Mouse (Mus musculus) spleen, postnatal 36 days (tissue): ENCODE results near the gene Mob1b.
A peak's percentile ranks its signal among the peaks of the same experiment; 100 is the strongest.

Source experiments
- DNase-seq, 2 experiments: peaks; one replicate each; pipeline ENCODE4 v3.0.0; 2022; ENCODE audit warnings: low spot score in 2 of 2, mixed read lengths in 1 of 2

The Mob1b gene

DNA sequence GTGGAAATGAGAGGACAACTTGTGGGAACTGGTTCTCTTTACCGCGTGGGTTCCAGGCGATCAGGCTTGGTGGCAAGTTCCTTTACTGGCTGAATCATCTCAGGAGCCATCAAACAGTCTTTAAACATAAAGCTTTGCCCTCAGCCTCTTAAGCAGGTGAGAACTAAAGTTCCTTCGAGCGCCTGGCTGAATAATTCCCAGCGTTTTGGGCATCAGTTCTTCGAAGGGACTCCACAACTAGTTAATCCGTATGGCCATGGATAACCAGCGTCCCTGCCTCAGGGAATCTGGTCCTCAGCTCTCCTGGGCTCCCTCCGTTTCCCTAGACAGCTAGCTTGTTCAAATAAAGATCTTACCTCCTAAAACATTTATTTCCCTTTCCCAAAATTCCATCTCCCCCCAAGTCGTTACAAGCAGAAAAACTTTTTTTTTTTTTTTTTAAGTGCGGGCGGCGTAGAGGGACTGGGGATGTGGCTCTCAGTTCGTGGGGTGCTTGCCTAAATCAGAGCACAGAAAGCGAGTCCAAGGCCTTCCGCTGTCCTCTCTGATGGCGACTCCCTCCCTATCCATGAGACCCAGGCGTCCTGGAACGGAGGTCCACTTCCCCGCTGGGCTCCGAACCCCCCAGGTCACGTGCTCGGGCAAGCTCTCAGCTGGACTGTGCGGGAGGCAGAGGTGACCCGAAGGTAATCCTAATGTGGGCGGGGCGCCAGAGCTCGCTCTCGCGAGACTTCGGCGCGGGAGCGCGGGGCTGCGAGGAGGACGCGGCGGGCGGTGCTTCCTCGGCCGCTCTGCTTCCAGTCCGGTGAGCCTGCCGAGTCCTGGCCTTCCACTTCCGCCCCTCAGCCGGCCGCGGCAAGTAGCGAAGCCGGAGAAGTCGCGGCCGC lies at the start of gene Mob1b:
Mob1b (plus strand) TSS at position 740 of the 887 bp plus-strand sequence.
- peak; percentile 95 to 96 for DNase-seq

- no peak for DNase-seq
These were observed 45.8 kb upstream of the Mob1b start for GRCm38 (mm10) chr5:88674703-88675442.

GRCm38 (mm10) chr5:88675443-88676387 lies 44.9 kb upstream of the Mob1b start, which contains the start of gene Grsf1:
Gene Grsf1, minus strand, starts transcription at chr5:88676171.
- peak; percentile 90 to 91 for DNase-seq

- no peak for DNase-seq
These were observed 41.7 kb upstream of the Mob1b start for GRCm38 (mm10) chr5:88678929-88679328.

- no peak for DNase-seq
These were observed 41.3 kb upstream of the Mob1b start for GRCm38 (mm10) chr5:88679341-88679740.

DNA sequence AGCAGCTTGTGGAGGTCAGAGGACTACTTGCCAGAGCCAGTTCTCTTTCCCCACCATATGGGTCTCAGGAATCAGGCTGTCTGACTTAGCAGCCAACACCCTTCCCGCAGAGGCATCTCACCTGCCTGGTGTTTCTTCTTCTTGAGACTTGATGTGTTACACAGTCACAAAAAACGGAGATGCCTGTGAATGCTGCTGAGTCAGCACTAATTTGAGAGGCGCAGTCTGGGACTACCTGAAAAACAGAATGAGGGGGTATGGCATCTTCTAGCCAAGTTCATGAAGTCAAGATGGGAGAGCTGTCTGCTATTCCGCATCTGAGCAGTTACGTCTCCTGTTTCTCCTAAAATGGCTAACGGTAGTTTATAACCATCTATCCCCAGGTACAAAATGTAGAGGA lies 40.1 kb upstream of the Mob1b start:
- no peak for DNase-seq

- no peak for DNase-seq
These were observed 36.9 kb upstream of the Mob1b start for GRCm38 (mm10) chr5:88683706-88684105.

- DNase-seq: no peak
These were observed 36.4 kb upstream of the Mob1b start for GRCm38 (mm10) chr5:88684226-88684625.

DNA sequence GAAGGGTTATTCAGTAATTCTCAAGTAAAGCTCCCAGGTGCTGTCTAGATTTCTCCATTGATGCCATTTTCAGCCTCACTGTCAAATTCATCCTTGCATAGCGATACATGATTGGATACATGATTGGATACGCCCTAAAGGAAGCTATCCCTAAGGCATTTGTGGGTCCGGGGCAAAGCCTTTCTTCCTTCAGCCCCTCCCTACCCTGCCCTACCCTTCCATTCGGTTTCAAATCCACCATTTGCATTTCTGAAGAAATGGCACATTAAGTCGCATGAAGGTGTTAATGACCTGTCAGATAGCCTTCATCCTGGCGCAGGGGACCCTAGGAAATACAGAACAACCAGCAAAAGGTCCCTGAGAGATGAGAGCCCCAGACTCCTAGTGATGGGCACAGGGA lies 35.3 kb upstream of the Mob1b start:
- no peak for DNase-seq

- DNase-seq: no peak
These were observed 34.8 kb upstream of the Mob1b start for GRCm38 (mm10) chr5:88685745-88686299.

DNA sequence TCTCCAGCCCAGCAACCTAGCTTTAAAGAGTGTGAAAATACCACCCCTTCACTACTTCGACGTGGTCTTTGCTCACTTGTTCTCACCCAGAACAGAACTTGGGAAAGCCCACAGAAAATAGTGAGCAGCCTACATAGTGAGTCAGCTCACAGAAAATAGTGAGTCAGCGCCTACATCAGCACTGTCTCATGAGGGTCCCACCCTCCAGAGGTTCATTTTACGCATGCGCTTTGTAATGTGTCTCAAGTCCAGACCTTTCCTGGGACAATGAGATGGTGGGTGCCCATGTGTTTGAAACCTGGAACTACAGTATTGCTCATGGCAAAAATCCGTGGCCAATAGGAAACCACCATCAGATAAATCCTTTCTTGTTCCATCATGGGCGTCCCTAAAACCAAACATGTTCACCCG lies 32.7 kb upstream of the Mob1b start:
- DNase-seq: no peak

DNA sequence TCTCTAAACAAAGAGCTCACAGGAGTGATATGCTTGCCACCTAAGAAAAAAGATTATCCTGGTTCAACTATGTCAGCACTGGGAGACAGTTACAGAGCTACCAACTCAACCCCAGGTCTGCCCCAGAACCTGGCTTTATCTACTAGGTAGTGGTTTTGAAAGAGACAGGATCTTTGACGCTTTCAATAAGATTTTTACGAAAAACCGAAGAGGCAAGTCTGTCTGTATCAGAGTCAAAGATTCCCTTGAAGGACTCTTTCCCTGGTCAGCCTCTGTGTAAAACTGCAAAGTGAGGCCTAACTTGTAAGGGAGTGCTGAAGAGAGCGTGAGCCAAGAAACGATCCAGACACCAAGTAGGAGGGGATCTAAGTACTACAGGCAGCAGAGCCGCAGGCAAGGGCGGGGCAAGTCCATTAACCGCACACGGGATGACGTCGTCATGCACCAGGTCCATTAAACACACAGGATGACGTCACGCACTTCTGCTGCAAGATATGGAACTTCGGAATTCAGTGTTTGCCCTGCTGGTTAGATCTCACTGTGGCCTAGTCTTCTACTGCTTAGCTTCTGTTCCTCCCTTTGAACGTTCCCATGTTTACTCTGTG lies 32.0 kb upstream of the Mob1b start:
- DNase-seq: no peak

GRCm38 (mm10) chr5:88689279-88689938 lies 31.2 kb upstream of the Mob1b start:
- DNase-seq: no peak

DNA sequence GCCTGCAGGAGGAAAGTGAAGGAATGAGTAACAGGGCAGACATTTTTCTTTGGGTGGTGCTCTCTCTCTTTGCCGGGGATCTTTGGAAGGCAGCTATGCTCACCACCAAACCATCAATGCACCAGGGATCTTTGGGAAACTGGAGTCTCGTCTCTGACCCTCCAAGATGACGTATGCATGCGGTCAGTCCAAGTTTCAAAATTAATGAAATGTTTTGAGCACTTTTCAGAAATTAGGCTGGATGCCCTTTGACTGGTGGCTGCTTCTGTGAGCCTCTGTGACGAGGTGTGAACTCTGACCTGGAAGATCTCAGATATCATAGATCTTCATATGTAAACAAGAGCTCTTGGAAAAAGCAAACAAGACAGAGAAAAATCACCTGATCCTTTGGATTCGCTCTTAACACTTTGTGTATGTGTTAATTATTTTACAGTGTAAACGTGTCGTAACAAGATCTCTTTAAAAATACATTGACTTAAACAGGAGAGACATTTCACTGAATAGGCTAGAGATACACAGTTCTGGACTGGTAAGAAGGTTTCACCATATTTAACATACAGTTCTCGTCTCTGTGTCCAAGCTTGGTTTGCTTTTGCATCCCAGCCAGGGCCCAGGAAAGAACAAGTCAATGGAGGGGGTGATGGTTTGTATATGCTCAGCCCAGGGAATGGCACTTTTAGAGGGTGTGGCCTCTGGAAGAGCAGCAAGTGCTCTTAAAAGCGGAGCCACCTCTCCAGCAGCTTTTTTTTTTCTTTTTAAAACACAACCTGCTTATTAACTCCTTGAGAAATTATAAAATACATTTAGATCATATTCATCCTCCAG lies 29.8 kb upstream of the Mob1b start:
- no peak for DNase-seq

- no peak for DNase-seq
These were observed 29.1 kb upstream of the Mob1b start for GRCm38 (mm10) chr5:88691506-88692095.

GRCm38 (mm10) chr5:88692586-88692985 lies 28.1 kb upstream of the Mob1b start:
- DNase-seq: no peak

DNA sequence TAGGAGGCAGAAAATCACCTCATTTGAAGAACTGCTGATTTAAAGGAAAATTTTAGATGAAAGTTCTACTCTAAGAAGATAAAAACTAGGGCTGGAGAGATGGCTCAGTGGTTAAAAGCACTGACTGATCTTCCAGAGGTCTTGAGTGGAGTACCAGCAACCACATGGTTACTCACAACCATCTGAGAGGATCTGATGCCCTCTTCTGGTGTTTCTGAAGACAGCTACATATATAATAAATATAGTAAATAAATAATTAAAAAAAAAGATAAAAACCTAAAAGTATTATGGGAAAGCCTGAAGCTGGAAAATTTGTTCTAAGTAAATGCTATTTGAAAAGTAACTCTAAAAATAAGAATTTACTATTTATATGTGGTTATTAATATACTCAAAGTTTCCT lies 27.6 kb upstream of the Mob1b start:
- no peak for DNase-seq

GRCm38 (mm10) chr5:88697291-88697690 lies 23.4 kb upstream of the Mob1b start:
- DNase-seq: no peak

DNA sequence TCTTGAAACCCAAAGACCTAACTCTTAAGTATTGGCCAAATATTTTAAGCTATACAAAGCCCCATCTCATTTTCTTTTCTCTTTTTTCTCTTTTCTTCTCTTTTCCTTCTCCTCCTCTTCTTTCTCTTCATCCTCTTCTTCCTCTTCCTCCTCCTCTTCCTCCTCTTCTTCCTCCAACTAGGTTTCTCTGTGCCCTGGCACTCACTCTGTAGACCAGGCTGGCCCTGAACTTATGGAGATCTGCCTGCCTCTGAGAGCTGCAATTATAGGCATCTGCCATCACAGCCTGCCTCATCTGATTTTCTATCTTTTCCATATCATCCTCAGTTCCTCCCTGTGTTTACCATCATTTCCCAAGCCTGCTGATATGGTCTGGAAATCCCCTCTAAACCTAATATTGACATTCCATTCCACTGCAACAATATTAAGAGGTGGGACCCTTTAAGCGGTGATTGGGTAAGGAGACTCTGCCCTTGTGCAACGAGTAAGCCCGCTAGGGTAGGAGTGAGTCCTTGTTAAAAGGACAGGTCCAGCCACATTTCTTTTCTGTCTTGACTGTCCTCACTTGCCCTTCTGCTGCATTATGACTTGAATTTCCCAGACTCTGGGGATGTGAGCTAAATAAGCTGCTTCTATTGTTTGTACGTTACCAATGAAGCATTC lies 21.3 kb upstream of the Mob1b start:
- DNase-seq: no peak
